Mouse (Mus musculus): ENCODE measurements around the gene Cst9. TPM values are rescaled to one million over a fixed set of nuclear protein-coding genes. Genes with fewer than 3 reads are reported as not detected.
A peak's percentile ranks its signal among the peaks of the same experiment; 100 is the strongest.

Gene Cst9
- polyA plus RNA-seq, 1 experiment from 2014 or later: 4.5 TPM

GRCm38 (mm10) chr2:148874224-148874616, 39.3 kb downstream of the Cst9 start:
- 21% methylated on average over 3 of the region's 3 CpGs for WGBS
- Histone ChIP-seq H3K27ac (ENCODE audit: low read length) (peak overlapping the region; percentile 95), H3K4me1 (ENCODE audit: control insufficient read depth, insufficient read depth, low read length) (peaks cover 49% of the 10 kb centered on the region), H3K36me3 (ENCODE audit: control insufficient read depth, insufficient read depth) (peaks cover 17% of the 10 kb centered on the region), H3K9me3 (replicated peaks; ENCODE audit: control insufficient read depth, low read length) (no peaks in the 10 kb centered on the region), H3K9ac (ENCODE audit: low read length) (peak overlapping the region; percentile 92), H3K27me3 (ENCODE audit: control insufficient read depth, insufficient read depth, low read length) (no peaks in the 10 kb centered on the region), H3K4me3 (ENCODE audit: low read length) (peak overlapping the region; percentile 90), H3K4me2 (ENCODE audit: low read depth, low read length) (peak overlapping the region; percentile 89)
- no peak for ATAC-seq (replicated peaks; ENCODE audit: extremely low read depth, insufficient read depth, low FRiP score)

DNA sequence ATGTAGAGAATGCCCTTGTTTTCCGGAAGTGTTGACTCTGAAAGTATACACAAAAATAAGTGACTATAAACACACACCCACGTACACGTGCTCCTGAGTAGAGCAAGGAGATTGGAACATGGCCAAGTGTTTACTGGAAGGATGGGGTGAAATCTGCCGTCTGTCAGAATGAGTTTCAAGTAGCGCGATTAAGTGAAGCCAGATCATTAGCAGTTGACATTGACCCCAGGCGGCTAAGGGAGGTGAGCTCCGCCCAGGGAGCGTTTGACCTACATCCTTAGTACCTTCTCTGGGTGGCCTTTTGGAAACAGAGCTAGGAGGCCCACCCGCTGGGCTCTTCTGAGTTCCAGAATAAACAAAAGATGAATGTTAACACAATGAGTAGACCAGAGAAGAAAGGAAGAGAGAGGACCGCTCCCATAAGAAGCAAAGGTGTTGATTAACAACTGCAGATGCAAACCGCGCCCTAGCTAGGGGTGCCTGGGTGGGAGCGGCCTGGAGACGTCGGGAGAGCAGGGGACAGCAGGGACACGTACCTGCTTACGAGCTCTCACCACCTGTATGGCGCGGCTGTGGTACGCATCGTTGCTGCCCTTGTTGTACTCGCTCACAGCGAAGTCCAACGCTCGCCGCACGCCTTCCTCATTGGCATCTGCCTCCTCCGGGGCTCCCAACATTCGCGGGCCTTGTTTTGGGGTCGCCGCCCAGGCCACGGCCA, 39.8 kb downstream of the Cst9 start:
- peak overlapping the region; percentile 90 for H3K4me3 ChIP-seq (ENCODE audit: low read length)
- peak; percentile 42 for ATAC-seq (replicated peaks; ENCODE audit: extremely low read depth, insufficient read depth, low FRiP score)
- H3K27ac ChIP-seq (ENCODE audit: low read length): peak overlapping the region; percentile 95
- H3K9me3 ChIP-seq (replicated peaks; ENCODE audit: control insufficient read depth, low read length): no peaks in the 10 kb centered on the region
- H3K27me3 ChIP-seq (ENCODE audit: control insufficient read depth, insufficient read depth, low read length): no peaks in the 10 kb centered on the region
- peak overlapping the region; percentile 89 for H3K4me2 ChIP-seq (ENCODE audit: low read depth, low read length)
- H3K4me1 ChIP-seq (ENCODE audit: control insufficient read depth, insufficient read depth, low read length): peaks cover 52% of the 10 kb centered on the region
- H3K9ac ChIP-seq (ENCODE audit: low read length): peak overlapping the region; percentile 92
- H3K36me3 ChIP-seq (ENCODE audit: control insufficient read depth, insufficient read depth): peaks cover 17% of the 10 kb centered on the region
- under 1% methylated on average over 34 of the region's 34 CpGs for WGBS

DNA sequence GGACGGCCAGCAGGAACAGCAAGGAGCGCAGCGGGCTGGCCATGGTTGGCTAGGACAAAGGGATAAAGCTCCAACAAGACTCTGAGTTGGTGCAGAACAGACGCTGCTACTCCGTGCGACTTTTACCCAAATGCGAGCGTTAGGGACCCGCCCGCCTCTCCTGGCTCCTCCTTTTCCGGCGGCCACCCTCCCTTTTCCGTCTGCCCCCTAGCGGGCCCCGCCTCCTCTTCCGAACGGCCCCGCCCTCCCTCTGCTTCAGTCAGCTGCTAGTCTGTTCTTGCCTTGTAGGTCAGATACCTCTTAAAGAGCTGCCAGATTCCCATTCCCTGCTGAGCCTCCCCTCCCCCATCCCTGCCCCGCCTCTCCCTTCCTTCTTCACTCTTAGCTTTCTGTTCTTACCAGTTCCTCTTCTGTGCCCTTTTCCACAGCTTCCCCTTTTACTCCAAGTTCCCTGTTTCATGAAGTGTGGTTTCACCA, 40.4 kb downstream of the Cst9 start, which contains the start of gene Cst3:
Gene Cst3, minus strand, starts transcription at position 358 of the 477 bp plus-strand sequence.
- Histone ChIP-seq H3K36me3 (ENCODE audit: control insufficient read depth, insufficient read depth) (peaks cover 16% of the 10 kb centered on the region), H3K27ac (ENCODE audit: low read length) (peak within 1 kb of the TSS; percentile 95), H3K9me3 (replicated peaks; ENCODE audit: control insufficient read depth, low read length) (no peaks in the 10 kb centered on the region), H3K4me3 (ENCODE audit: low read length) (peak within 1 kb of the TSS; percentile 90), H3K27me3 (ENCODE audit: control insufficient read depth, insufficient read depth, low read length) (no peaks in the 10 kb centered on the region), H3K4me2 (ENCODE audit: low read depth, low read length) (peak within 1 kb of the TSS; percentile 89), H3K4me1 (ENCODE audit: control insufficient read depth, insufficient read depth, low read length) (peaks cover 52% of the 10 kb centered on the region), H3K9ac (ENCODE audit: low read length) (peak within 1 kb of the TSS; percentile 92)
- ATAC-seq (replicated peaks; ENCODE audit: extremely low read depth, insufficient read depth, low FRiP score): peak; percentile 93
- under 1% methylated on average over 19 of the region's 19 CpGs for WGBS

- Histone ChIP-seq H3K27ac (ENCODE audit: low read length) (peak overlapping the region; percentile 17), H3K9ac (ENCODE audit: low read length) (no peak overlapping the region), H3K36me3 (ENCODE audit: control insufficient read depth, insufficient read depth) (peaks cover 1% of the 10 kb centered on the region; the same call in 1 of the 2 replicates), H3K27me3 (ENCODE audit: control insufficient read depth, insufficient read depth, low read length) (no peaks in the 10 kb centered on the region), H3K9me3 (replicated peaks; ENCODE audit: control insufficient read depth, low read length) (no peaks in the 10 kb centered on the region), H3K4me2 (ENCODE audit: low read depth, low read length) (no peak overlapping the region), H3K4me3 (ENCODE audit: low read length) (no peak overlapping the region), H3K4me1 (ENCODE audit: control insufficient read depth, insufficient read depth, low read length) (peaks cover 50% of the 10 kb centered on the region)
- ATAC-seq (replicated peaks; ENCODE audit: extremely low read depth, insufficient read depth, low FRiP score): no peak
- WGBS: 18% methylated on average over 3 of the region's 3 CpGs
These were observed 42.2 kb downstream of the Cst9 start for GRCm38 (mm10) chr2:148877016-148877770.

GRCm38 (mm10) chr2:148878641-148879130, 43.7 kb downstream of the Cst9 start:
- H3K4me2 ChIP-seq (ENCODE audit: low read depth, low read length): no peak overlapping the region
- no peaks in the 10 kb centered on the region for H3K27me3 ChIP-seq (ENCODE audit: control insufficient read depth, insufficient read depth, low read length)
- H3K9me3 ChIP-seq (replicated peaks; ENCODE audit: control insufficient read depth, low read length): no peaks in the 10 kb centered on the region
- no peak overlapping the region for H3K9ac ChIP-seq (ENCODE audit: low read length)
- peak overlapping the region; percentile 56 for H3K27ac ChIP-seq (ENCODE audit: low read length)
- no peak overlapping the region for H3K4me3 ChIP-seq (ENCODE audit: low read length)
- 2% methylated on average over 2 of the region's 2 CpGs for WGBS
- no peak for ATAC-seq (replicated peaks; ENCODE audit: extremely low read depth, insufficient read depth, low FRiP score)
- peaks cover 37% of the 10 kb centered on the region for H3K4me1 ChIP-seq (ENCODE audit: control insufficient read depth, insufficient read depth, low read length)
- H3K36me3 ChIP-seq (ENCODE audit: control insufficient read depth, insufficient read depth): no peaks in the 10 kb centered on the region

DNA sequence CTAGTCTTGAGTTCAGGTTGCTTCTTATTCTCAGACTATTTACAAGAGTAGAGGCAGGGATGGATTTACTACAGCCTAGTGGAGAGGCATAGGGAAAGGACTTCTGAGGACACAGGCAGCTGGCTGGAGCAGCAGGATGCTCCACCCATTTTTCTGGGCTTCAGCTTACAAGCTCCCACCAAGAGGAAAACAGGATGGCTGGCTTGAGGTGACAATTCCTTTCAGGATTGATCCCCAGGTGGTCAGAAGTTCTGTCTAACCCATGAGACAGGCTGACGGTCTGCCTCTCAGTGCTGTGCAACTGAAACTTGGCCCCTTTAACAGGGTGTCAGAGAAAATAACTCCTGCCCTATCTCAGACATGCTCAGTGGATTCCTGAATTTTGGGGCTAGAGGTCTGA, 44.3 kb downstream of the Cst9 start:
- Histone ChIP-seq H3K4me2 (ENCODE audit: low read depth, low read length) (no peak overlapping the region), H3K9ac (ENCODE audit: low read length) (0 out of 2 replicates have a peak overlapping the region, but pooled peaks have one; percentile 11), H3K9me3 (replicated peaks; ENCODE audit: control insufficient read depth, low read length) (no peaks in the 10 kb centered on the region), H3K27me3 (ENCODE audit: control insufficient read depth, insufficient read depth, low read length) (no peaks in the 10 kb centered on the region), H3K4me1 (ENCODE audit: control insufficient read depth, insufficient read depth, low read length) (peaks cover 32% of the 10 kb centered on the region), H3K4me3 (ENCODE audit: low read length) (no peak overlapping the region), H3K27ac (ENCODE audit: low read length) (peak overlapping the region; percentile 56; the same call in 1 of the 2 replicates), H3K36me3 (ENCODE audit: control insufficient read depth, insufficient read depth) (no peaks in the 10 kb centered on the region)
- WGBS: 45% methylated on average over 1 of the region's 1 CpGs
- ATAC-seq (replicated peaks; ENCODE audit: extremely low read depth, insufficient read depth, low FRiP score): no peak

DNA sequence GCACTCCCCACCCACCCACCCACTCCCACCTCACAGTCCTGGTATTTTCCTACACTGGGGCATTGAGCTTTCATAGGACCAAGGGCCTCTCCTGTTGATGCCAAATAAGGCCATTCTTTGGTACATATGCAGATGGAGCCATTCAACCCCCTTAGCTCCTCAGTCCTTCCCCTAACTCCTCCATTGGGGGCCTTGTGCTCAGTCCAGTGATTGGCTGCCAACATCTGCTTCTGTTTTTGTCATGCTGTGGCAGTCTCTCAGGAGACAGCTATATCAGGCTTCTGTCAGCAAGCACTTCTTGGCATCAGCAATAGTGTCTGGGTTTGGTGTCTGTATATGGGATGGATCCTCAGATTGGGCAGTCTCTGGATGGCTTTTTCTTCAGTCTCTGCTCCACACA, 49.8 kb downstream of the Cst9 start:
- ATAC-seq (replicated peaks; ENCODE audit: extremely low read depth, insufficient read depth, low FRiP score): peak; percentile 83
- Histone ChIP-seq H3K27ac (ENCODE audit: low read length) (no peak overlapping the region), H3K9me3 (replicated peaks; ENCODE audit: control insufficient read depth, low read length) (no peaks in the 10 kb centered on the region), H3K36me3 (ENCODE audit: control insufficient read depth, insufficient read depth) (no peaks in the 10 kb centered on the region), H3K4me3 (ENCODE audit: low read length) (no peak overlapping the region), H3K27me3 (ENCODE audit: control insufficient read depth, insufficient read depth, low read length) (no peaks in the 10 kb centered on the region), H3K9ac (ENCODE audit: low read length) (no peak overlapping the region), H3K4me1 (ENCODE audit: control insufficient read depth, insufficient read depth, low read length) (peaks cover 8% of the 10 kb centered on the region), H3K4me2 (ENCODE audit: low read depth, low read length) (no peak overlapping the region)

Measured in heart, embryonic 16.5 days (tissue).